Mouse (Mus musculus): ENCODE results near the gene Glis2.

Glis2 gene

DNA sequence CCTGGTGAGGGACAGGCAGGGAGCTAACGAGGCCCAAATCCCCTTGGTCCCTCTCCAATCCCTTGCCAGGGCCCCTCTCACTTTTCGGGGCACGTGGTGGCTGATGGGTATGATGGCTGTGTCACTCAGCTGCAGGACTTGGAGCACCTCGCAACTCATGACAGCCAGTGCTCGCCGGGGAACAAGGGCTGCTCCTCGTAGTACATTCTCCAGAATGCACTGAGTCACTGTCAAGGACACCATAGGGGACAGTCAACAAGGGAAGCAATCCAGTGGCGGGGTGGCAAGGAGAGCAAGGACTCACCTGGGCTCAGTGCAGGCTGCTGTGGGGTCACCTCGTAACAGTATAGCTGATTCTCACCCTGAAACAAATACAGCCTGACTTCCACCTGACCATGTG, 40.2 kb downstream of the Glis2 start:
- no peak for DNase-seq (ENCODE audit: low read depth in 2 of 2, low spot score in 2 of 2)

DNA sequence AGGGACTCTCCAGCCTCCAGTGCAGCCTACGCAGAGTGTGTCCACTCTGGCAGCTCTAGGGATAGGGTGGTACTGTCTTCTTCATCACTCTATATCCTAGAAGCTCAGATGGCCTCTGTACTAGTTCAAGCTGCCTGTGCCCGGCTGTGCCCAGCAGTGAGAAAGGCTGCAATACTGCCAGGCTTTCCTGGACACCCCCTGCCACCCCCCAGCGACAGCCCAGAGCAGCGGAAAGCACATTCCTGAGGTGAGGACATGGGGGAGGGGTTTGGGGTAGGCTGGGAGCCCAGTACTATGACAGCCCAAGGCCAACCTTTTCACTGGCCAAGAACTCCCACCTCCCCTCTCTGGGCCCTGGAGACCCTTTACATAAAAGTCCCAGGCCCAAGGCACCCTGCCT, 41.2 kb downstream of the Glis2 start:
- no peak for DNase-seq (ENCODE audit: low read depth in 2 of 2, low spot score in 2 of 2)

DNA sequence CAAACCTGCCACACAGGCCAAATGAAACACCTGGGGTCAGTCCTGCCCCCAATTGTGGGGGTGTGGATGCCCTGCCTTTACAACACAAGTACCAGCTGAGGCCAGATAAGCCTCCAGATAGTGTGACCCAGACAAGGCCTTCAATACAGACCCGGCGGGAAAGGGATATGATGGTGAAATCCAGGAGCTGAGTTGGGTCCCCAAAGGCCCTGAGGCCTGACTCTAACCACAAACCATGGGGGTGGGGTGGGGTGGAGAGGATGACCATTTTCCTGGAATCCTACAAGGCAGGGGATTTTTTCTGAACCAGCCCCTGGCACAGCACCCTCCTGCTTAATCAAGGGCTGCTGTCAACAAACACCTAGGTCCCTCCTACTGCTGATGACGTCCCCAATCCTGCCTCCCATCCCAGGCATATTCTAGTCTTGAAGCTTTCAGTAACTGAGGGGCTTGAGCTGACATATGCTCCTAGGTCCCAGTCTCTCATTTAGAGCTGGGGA, 44.4 kb downstream of the Glis2 start:
- no peak for DNase-seq (ENCODE audit: low read depth in 2 of 2, low spot score in 2 of 2)

DNA sequence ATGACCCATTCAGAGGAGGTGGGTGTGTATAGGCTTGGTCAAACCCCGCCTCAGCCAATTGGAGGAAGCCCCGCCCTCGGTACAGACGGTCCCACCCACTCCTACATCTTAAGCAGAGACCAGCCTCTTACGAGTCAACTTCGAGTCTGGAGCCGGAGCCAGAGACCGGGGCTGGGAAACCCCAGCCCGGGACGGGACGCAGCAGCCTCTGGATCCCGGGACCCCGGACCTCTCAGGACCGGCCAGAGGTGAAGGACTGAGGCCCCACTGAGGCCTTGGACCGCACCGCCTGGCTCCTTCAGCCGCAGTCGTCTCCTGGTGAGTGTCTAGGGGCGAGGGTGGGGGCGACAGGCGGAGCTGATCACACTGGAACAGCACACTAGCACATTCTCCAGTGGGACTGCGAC, 45.3 kb downstream of the Glis2 start, which contains the start of the genes Vasn and Dnaja3:
Vasn (plus strand) TSS at position 111 of the 407 bp plus-strand sequence.
Dnaja3 (plus strand) TSS at position 159 of the 407 bp plus-strand sequence.
- no peak for DNase-seq (ENCODE audit: low read depth in 2 of 2, low spot score in 2 of 2)

DNA sequence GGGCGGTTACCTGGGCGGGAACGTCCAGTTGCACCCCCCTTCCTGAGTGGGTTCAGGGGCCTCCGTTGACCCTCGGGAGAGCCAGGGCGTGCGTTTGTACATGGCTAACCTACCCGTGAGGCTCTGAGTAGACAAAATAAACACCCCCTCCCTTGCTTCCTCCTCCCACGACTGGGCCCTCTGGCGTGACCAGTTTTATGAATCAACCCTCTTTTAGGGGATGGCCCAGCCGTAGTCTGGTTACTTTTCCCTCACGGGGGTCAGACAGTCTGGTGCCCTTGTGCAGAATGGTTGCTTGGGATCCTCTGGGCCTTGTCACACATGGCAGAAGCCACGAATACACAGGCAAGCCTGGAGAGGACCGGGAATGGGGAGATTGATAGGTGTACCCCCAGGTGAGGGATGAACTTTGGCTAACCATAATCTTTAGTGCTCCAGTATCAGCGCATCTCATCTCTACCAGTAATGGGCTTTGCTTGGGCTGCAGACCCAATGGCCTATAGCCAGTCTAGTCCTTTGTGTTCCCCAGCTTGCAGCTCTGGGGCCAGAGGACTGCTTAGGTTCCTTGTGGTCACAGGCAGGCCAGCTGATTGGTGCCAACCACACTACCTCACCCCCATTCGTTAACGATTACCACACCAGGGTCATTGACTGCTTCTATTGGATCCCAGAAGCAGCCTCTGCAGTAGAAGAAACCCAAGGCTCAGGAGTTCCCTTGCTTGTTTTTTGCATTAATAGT, 45.9 kb downstream of the Glis2 start:
- DNase-seq (ENCODE audit: low read depth in 2 of 2, low spot score in 2 of 2) = no peak

DNA sequence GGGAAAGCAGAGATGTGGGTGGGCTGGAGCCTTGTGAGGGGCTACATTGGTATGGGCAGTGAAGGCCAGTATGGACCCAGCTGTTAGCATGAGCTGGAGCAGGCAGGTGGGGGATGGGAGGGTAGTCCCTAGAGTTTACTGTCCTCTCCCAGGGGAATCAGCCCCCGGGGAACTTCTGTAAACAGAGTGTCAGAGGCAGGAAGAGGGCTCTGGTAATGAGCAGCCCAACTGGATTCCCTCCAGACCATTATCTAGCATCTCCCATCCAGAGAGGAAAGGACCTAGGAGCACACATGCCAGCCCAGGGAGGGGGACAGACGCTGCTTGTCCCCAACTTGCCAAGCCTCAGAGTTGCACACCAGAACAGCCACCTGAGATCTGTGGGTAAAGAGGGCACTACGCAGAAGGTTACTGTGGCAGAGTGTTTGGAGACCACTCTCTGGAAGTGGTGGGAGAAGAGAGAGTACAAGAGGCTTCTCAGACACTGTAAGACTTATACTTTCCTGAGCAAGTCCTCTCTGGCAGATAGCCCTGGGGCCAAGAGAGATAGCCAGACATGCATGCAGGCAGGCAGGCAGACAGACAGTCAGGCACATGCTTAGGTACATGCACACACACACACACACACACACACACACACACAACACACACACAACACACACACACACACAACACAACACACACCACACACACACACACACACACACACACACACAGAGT, 46.8 kb downstream of the Glis2 start:
- no peak for DNase-seq (ENCODE audit: low read depth in 2 of 2, low spot score in 2 of 2)

DNA sequence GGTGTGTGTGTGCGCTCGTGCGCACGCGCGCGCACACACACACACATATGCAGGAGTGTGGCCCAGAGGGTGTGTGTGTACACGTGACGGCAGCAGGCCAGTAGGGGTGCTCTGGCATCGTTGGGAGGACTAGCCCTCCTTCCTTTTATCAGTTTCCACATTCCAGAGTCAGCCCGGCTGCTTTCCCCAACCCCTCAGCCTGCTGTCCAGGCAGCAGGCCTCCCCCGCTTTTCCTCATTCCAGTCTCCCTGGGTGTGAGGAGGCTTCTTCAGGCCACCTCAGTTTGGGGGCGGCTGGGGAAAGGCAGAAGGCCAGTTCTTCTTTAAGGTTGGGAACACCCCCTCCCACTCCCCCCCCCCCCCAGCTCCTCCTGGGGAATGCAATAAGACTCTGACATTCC, 47.7 kb downstream of the Glis2 start:
- DNase-seq (ENCODE audit: low read depth in 2 of 2, low spot score in 2 of 2) = no peak

DNA sequence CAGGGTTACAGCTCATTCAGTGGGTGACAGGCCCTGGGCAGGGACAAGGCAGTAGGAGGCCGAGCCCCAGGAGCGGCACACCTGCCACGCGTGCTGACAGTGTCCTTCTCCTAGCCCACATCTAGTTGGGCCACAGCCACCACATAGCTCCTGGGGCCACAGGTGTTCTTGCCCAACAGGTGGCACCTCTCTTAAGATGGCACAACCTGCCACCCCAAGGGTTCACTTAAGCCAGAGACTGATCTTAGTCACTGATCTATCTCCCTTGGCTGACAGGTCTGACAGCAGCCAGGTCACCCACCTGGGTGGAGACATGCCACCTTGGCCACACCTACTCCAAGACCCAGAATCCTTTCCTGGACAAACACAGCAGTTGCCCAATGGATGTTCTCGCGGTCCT, 48.4 kb downstream of the Glis2 start:
- no peak for DNase-seq (ENCODE audit: low read depth in 2 of 2, low spot score in 2 of 2)

DNA sequence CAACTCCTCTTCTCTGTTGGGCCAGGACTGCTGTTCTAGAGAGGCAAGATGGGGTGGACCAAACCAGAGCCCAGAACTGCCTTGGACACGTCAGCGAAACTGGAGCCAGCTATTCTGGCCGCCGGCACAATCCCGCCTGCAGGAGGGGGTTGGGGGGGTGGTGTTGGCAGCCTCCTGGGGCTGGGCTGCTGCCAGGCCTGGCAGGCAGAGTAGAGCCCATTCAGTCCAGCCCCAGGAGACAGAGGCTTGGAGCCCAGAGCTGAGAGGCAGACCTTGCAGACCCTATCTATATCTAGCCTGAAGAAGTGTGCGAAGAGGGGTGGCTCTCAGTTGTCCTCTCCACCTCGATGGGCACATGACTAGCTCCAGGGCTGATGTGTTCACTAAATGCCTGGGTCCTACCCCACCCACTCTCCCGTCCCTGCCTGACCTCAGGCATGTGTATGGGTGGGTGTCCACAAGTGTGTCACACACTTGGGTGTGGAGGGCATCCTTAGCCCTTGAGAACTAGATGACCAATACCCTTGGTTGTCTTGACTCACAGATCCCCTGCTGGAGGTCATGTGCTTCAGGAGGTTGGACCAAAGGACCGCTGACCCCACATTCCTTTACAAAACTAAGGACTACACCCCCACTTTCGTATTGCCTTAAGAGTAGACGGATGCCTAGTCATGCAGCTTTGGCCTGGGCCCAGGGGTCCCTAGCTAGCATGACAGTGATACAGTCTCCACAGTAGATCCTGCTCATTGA, 49.3 kb downstream of the Glis2 start:
- no peak for DNase-seq (ENCODE audit: low read depth in 2 of 2, low spot score in 2 of 2)

DNA sequence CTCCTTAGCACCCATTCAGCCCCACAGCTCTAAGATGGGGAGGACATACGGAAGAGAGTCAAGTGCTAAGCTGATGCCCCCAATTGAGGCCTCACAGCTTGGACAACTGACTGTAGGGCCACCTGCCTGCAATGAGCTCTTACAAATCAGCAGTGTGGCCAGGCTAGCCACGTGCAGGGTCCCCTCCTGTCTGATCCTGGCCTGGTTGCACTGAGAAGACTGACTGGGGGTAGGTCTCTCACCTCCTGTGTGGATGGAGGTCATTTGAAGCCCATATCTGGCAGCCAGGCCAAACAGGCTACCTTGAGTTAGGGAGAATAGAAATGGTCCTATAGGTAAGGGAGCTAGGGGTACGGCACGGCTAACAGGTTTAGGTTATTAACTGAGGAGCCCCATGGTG, 51.4 kb downstream of the Glis2 start:
- no peak for DNase-seq (ENCODE audit: low read depth in 2 of 2, low spot score in 2 of 2)

DNA sequence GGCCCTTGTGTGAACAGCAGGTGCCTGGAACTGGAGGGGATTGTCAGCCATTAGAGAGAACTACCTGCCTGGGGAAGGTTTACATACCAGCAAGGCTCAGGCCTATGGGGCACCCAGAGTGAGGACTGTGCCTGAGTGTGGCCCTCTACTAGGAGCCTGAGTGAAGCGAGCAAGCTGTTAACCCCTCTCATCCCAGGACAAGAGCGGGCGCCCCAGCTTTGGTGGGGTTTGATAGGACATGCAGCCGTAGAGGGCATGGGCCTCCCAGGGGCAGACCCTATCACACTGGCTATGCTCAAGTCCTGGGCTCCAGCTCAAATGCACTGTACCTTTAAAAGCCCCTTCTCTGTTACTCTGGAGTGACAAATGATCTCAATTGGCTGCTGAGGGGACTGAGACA, 52.3 kb downstream of the Glis2 start:
- DNase-seq (ENCODE audit: low read depth in 2 of 2, low spot score in 2 of 2) = no peak

DNA sequence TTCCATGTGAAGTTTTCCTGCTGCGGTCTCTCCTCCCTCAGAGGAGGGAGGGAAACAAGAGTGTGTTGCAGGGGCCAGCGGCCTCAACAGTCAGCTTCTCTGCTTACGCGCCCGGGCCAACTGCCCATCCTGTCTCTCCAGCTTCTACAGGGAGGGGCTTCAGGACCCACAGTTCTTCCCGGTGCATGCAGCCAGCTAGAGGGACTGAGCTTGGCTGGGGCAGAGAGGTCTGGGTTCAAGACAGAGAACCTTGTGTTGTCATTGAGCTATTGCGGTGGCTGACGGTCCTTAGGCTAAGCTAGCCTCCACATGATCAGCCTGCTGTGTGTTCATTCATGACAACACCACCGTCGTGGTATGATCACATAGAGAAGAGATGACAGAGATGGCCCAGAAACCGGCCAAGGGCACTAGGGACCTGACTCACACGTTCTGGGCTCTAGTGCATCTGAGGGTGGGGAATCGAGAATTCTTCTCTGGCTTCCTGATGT, 53.2 kb downstream of the Glis2 start:
- no peak for DNase-seq (ENCODE audit: low read depth in 2 of 2, low spot score in 2 of 2)

DNA sequence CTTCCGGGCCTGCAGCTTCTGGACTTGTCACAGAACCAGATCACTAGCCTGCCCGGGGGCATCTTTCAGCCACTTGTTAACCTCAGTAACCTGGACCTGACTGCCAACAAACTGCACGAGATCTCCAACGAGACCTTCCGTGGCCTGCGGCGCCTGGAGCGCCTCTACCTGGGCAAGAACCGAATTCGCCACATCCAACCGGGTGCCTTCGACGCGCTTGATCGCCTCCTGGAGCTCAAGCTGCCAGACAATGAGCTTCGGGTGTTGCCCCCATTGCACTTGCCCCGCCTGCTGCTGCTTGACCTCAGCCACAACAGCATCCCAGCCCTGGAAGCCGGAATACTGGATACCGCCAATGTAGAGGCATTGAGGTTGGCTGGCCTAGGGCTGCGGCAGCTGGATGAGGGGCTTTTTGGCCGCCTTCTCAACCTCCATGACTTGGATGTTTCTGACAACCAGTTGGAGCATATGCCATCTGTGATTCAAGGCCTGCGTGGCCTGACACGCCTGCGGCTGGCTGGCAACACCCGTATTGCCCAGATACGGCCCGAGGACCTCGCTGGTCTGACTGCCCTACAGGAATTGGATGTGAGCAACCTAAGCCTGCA, 54.0 kb downstream of the Glis2 start:
- no peak for DNase-seq (ENCODE audit: low read depth in 2 of 2, low spot score in 2 of 2)

DNA sequence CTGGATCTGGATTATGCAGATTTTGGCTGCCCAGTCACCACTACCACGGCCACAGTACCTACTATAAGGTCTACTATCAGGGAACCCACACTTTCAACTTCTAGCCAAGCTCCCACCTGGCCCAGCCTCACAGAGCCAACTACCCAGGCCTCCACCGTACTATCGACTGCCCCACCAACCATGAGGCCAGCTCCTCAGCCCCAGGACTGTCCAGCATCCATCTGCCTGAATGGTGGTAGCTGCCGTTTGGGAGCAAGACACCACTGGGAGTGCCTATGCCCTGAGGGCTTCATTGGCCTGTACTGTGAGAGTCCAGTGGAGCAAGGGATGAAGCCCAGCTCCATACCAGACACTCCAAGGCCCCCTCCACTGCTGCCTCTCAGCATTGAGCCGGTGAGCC, 54.7 kb downstream of the Glis2 start:
- DNase-seq (ENCODE audit: low read depth in 2 of 2, low spot score in 2 of 2) = no peak

DNA sequence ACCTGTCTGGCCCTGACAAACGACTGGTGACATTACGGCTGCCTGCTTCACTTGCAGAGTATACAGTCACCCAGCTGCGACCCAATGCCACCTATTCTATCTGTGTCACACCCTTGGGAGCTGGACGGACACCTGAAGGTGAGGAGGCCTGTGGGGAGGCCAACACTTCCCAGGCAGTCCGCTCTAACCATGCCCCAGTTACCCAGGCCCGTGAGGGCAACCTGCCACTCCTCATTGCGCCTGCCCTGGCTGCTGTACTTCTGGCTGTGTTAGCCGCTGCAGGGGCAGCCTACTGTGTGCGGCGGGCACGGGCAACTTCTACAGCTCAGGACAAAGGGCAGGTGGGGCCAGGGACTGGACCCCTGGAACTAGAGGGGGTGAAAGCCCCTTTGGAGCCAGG, 55.2 kb downstream of the Glis2 start:
- no peak for DNase-seq (ENCODE audit: low read depth in 2 of 2, low spot score in 2 of 2)

DNA sequence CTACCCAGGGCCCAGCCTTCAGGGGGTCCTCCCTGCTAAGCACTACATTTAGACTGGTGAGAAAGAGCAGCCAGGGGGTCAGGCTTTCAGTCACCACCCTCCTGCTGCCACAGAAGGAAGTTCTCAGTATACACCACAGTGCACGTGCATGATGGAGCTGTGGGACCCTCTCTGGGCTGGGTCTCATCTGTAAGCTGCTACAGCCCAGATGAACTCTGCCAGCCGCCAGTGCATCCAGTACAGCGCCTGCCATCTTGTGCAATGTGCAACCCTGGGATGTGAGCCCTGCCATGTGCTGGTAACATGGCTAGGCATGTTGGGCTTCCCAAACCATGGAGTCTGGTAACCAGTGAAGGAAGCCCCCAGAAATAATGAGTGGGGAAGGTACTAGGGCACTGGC, 55.6 kb downstream of the Glis2 start:
- DNase-seq (ENCODE audit: low read depth in 2 of 2, low spot score in 2 of 2) = no peak

DNA sequence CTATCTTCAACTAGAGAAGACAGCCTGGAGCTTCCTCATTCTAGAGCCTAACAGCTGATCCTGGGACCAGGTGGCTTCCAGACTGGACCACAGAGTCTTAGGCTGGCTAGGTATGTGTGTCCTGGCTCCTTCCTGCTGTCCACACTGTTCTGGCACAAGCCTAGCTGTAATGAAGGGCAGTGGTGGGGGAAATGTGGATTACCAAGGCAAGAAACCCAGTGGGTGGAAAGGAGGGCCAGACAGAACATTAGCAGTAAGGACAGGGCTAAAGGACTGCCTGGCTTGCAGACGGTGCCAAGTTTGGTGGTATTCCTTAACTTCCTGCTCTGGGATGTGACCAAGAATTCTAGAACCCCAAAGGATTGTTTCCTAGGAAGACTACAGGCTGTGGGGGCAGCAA, 56.6 kb downstream of the Glis2 start:
- DNase-seq (ENCODE audit: low read depth in 2 of 2, low spot score in 2 of 2) = no peak

DNA sequence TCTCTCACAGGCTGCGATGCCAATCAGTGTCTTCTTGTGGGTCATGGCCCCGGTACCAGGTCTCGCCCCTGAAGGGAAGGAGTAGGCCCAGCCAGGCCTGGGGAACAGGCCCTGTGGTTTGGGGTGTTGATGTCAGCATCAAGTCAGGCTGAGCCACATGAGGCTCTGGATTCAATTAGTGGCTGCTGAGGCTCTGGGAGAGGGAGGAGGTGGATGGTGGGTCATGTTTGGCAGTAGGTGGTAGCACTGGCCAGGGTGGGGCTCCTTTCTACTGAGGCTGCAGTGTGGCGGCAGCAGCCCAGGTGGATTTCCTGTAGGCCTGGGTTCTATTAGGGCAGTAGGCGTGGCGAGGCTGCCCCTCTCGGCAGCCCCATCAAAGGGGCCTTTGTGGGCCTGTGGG, 57.1 kb downstream of the Glis2 start:
- no peak for DNase-seq (ENCODE audit: low read depth in 2 of 2, low spot score in 2 of 2)

DNA sequence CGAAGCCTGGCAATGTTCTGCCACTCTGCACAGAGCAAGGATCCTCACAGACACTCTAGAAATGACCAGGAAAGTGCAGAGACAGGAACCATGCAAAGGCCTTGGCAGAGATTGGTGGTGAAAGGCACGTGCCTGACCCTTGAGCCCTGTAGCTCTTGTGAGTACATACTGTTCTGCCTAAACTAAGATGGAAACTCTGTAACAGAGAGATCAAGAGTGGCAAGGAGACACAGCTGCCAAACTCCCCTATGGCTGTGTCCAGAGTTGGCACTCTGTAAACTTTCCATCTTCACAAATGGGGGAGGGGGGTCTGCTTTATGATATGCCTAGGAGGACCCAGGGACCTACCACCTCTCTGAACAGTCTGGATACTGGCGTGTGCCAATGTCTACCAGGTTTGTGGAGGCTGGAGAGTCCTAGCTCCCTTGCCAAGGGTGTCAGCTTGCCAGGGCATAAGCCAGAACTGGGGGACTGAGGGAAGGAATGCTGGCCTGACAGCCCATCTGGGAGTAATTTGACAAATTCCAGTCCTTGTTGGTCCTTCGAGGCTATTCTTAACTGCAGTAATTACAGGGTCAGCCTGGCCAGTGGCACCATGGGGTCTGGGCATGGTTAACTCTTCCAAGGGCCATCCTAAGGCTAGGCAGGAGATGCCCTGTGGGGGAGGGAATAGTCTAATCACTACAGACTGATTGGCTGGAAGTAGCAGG, 58.3 kb downstream of the Glis2 start:
- no peak for DNase-seq (ENCODE audit: low read depth in 2 of 2, low spot score in 2 of 2)

DNA sequence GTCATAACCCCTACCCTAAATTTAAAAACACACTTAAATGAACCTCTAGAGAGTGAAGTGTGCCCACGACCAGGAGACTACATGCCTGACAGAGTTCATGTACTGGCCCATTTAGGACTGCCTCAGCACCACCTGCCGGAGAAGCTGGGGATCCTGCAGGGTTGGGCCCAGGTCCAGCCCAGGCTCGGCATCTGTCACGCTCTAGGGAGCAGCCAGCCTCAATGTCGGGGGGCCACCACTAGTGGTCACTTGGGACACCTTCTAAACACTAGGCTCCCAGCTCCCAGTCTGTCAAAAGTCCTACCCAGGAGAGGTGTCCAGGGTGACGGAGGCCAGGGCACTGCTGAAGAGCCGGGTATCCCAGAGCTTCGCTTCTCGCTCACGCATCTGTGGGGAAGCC, 60.2 kb downstream of the Glis2 start:
- DNase-seq (ENCODE audit: low read depth in 2 of 2, low spot score in 2 of 2) = no peak

All from CD8-positive naive resting alpha-beta T cell, adult 2 months (primary cell).